Mouse (Mus musculus): ENCODE results near the gene Gm20388.

DNA sequence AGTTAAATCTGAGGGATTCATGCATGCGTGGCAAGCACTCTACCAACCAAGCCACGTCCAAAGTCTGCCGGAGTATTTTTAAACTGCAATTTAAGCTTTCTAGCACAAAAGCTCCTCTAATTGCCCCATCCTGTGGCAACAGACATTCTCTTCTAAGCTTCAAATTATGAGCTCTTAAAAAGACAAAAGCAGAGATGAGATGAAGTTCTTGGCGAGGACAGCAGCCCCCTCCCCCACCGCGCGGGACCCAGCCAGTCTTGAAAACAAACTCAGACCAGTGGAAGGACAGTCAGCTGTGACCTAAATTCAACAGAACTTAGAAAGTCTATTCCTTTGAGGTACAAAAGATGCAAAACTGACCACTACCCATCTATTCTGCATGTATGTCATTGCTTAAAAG, 4480.6 kb downstream of the Gm20388 start:
- no peak for TF ChIP-seq MAFK (IDR thresholded peaks at IDR 0.05; ENCODE audit: insufficient read depth, low read depth, low read length)
- no peak for TF ChIP-seq HCFC1 (IDR thresholded peaks at IDR 0.05; ENCODE audit: borderline replicate concordance, insufficient read depth, low read length)
- TF ChIP-seq CHD2 (IDR thresholded peaks at IDR 0.05; ENCODE audit: low read depth, low read length): no peak
